Comparison of ENCODE assay signal across 7 mouse cellular contexts in the genomic region with DNA sequence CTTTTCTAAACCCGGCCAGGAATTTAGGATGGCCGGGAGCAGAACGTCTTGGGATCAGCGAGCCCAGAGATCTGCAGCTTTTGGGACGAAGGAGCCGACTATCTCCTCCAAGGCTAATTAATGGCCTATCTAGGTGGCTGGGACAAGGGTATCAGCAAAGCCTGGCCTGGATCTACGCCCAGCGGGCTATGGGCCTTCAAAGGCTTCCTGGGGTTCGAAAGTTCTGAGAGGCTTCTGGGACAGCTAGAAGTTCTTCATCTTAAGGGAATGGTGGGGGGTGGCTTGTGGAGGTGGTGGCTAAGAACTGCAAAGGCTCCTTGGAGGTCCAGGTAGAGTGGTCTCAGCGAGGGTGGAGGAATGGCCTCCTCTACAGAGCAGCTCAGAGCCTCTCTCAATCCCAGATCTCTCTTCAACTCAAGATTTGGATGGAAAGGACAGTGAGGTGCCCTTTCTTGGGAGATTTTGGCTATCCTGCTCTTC. TPM values are rescaled to one million over a fixed set of nuclear protein-coding genes. Genes with fewer than 3 reads are reported as not detected.
A peak's percentile ranks its signal among the peaks of the same experiment; 100 is the strongest.
DNase-seq lines count a peak whose midpoint lies in the region; ATAC-seq and TF ChIP-seq lines count a peak whose summit lies in the region.

No protein-coding gene starts in this region.

- H3K4me1 ChIP-seq in E14TG2a.4 (replicated peaks; ENCODE audit: low read depth, low read length): peaks cover 71% of the 10 kb centered on the region
- peaks cover 31% of the 10 kb centered on the region for H3K4me1 ChIP-seq in forebrain, embryonic 16.5 days (replicated peaks; ENCODE audit: control insufficient read depth, insufficient read depth, low read length)
- H3K4me1 ChIP-seq in hindbrain, embryonic 13.5 days (replicated peaks): peaks cover 44% of the 10 kb centered on the region
- H3K4me1 ChIP-seq in liver, embryonic 14.5 days (replicated peaks; ENCODE audit: control insufficient read depth in 2 of 2, insufficient read depth in 2 of 2, low read length in 1 of 2): peaks cover 0 to 3% of the 10 kb centered on the region in 2 experiments; a peak in 2 of 4 replicates
- peaks cover 11% of the 10 kb centered on the region for H3K4me1 ChIP-seq in neural tube, embryonic 14.5 days (ENCODE audit: control insufficient read depth, insufficient read depth, low read length)

- H3K4me2 ChIP-seq in forebrain, embryonic 16.5 days (ENCODE audit: low read length): peak overlapping the region; percentile 69
- peak overlapping the region; percentile 92 for H3K4me2 ChIP-seq in hindbrain, embryonic 13.5 days
- peak overlapping the region; percentile 71 for H3K4me2 ChIP-seq in liver, embryonic 14.5 days (ENCODE audit: low read depth)
- peak overlapping the region; percentile 87 for H3K4me2 ChIP-seq in neural tube, embryonic 14.5 days (ENCODE audit: low read depth, low read length)

- TF ChIP-seq EP300 in liver, embryonic 14.5 days (IDR thresholded peaks at IDR 0.05; ENCODE audit: low read depth): no peak

- peak; percentile 71 for DNase-seq in MN1 (ENCODE audit: low spot score)
- no peak for DNase-seq in liver, embryonic 14.5 days (ENCODE audit: low read depth in 3 of 3, low spot score in 3 of 3)
- no peak for DNase-seq in cerebellum, adult 11 months

- no peaks in the 10 kb centered on the region for H3K9me3 ChIP-seq in E14TG2a.4 (ENCODE audit: low read length)
- H3K9me3 ChIP-seq in forebrain, embryonic 16.5 days (ENCODE audit: control insufficient read depth, low read length): no peaks in the 10 kb centered on the region
- no peaks in the 10 kb centered on the region for H3K9me3 ChIP-seq in hindbrain, embryonic 13.5 days
- H3K9me3 ChIP-seq in liver, embryonic 14.5 days (ENCODE audit: control insufficient read depth, low read length): no peaks in the 10 kb centered on the region
- no peaks in the 10 kb centered on the region for H3K9me3 ChIP-seq in neural tube, embryonic 14.5 days (ENCODE audit: control insufficient read depth, low read length)

- TF ChIP-seq CTCF in E14TG2a.4 (conservative IDR thresholded peaks at IDR 0.05; ENCODE audit: low read length): no peak
- TF ChIP-seq CTCF in liver, embryonic 14.5 days (IDR thresholded peaks at IDR 0.05; ENCODE audit: low read depth): no peak

- WGBS in forebrain, embryonic 16.5 days: 3% methylated on average over 10 of the region's 10 CpGs
- WGBS in hindbrain, embryonic 13.5 days: 1% methylated on average over 10 of the region's 10 CpGs
- WGBS in liver, embryonic 14.5 days (ENCODE audit: insufficient replicate concordance): 10% methylated on average over 10 of the region's 10 CpGs
- WGBS in neural tube, embryonic 14.5 days: 3% methylated on average over 10 of the region's 10 CpGs

- H3K9ac ChIP-seq in forebrain, embryonic 16.5 days (replicated peaks; ENCODE audit: low read depth, low read length): peak overlapping the region; percentile 61; the same call in 1 of the 2 replicates
- peak overlapping the region; percentile 80 for H3K9ac ChIP-seq in hindbrain, embryonic 13.5 days
- H3K9ac ChIP-seq in liver, embryonic 14.5 days (replicated peaks): no peak overlapping the region
- H3K9ac ChIP-seq in neural tube, embryonic 14.5 days (replicated peaks; ENCODE audit: low read depth, low read length): 0 out of 2 replicates have a peak overlapping the region, but pooled peaks have one; percentile 64

- peak overlapping the region; percentile 66; the same call in 1 of the 2 replicates for H3K27ac ChIP-seq in forebrain, embryonic 16.5 days (ENCODE audit: low read length)
- H3K27ac ChIP-seq in hindbrain, embryonic 13.5 days: peak overlapping the region; percentile 87
- no peak overlapping the region for H3K27ac ChIP-seq in liver, embryonic 14.5 days
- peak overlapping the region; percentile 11; the same call in 1 of the 2 replicates for H3K27ac ChIP-seq in neural tube, embryonic 14.5 days (ENCODE audit: low read depth, low read length)

- peaks cover 23% of the 10 kb centered on the region for H3K27me3 ChIP-seq in E14TG2a.4 (ENCODE audit: insufficient read depth, low read length)
- no peaks in the 10 kb centered on the region for H3K27me3 ChIP-seq in forebrain, embryonic 16.5 days (replicated peaks; ENCODE audit: control insufficient read depth, insufficient read depth, low read length)
- H3K27me3 ChIP-seq in hindbrain, embryonic 13.5 days: peaks cover 39% of the 10 kb centered on the region
- H3K27me3 ChIP-seq in liver, embryonic 14.5 days (ENCODE audit: control insufficient read depth, insufficient read depth, low read length): peaks cover 53% of the 10 kb centered on the region
- H3K27me3 ChIP-seq in neural tube, embryonic 14.5 days (ENCODE audit: control insufficient read depth, insufficient read depth, low read length): no peaks in the 10 kb centered on the region

- no peak for ATAC-seq in forebrain, embryonic 16.5 days
- ATAC-seq in hindbrain, embryonic 13.5 days (ENCODE audit: low FRiP score): 0 out of 2 replicates have a peak, but pooled peaks have one; percentile 9
- no peak for ATAC-seq in liver, embryonic 14.5 days (ENCODE audit: insufficient read depth)
- ATAC-seq in neural tube, embryonic 14.5 days (ENCODE audit: low read depth): 0 out of 2 replicates have a peak, but pooled peaks have one; percentile 5

- H3K4me3 ChIP-seq in E14TG2a.4 (replicated peaks; ENCODE audit: low read length): peak overlapping the region; percentile 84
- peak overlapping the region; percentile 49 for H3K4me3 ChIP-seq in forebrain, embryonic 16.5 days (replicated peaks; ENCODE audit: low read length)
- H3K4me3 ChIP-seq in hindbrain, embryonic 13.5 days: peak overlapping the region; percentile 63
- peak overlapping the region; percentile 38 to 53; a peak in 3 of 4 replicates for H3K4me3 ChIP-seq in liver, embryonic 14.5 days (ENCODE audit: insufficient read depth in 1 of 2, low read depth in 2 of 2, low read length in 2 of 2)
- peak overlapping the region; percentile 50 for H3K4me3 ChIP-seq in neural tube, embryonic 14.5 days (ENCODE audit: low read depth, low read length)

- peaks cover 26% of the 10 kb centered on the region for H3K36me3 ChIP-seq in E14TG2a.4 (ENCODE audit: insufficient read depth, low read length)
- H3K36me3 ChIP-seq in forebrain, embryonic 16.5 days (ENCODE audit: control insufficient read depth, insufficient read depth): no peaks in the 10 kb centered on the region
- no peaks in the 10 kb centered on the region for H3K36me3 ChIP-seq in hindbrain, embryonic 13.5 days
- no peaks in the 10 kb centered on the region for H3K36me3 ChIP-seq in liver, embryonic 14.5 days (replicated peaks; ENCODE audit: control insufficient read depth, insufficient read depth, low read depth)
- no peaks in the 10 kb centered on the region for H3K36me3 ChIP-seq in neural tube, embryonic 14.5 days (ENCODE audit: control insufficient read depth, insufficient read depth, low read length)

RNA-seq across cellular contexts. Expression of a gene that starts 1.1 kb away (rescaled TPM):
- polyA plus RNA-seq in forebrain, embryonic 16.5 days (2015; fragmentation: Nextera tagmentation; extraction: Ambion mirVana): 11.7 and 12.3 TPM in 2 replicates
- polyA plus RNA-seq in hindbrain, embryonic 13.5 days (2015; fragmentation: Nextera tagmentation; extraction: Ambion mirVana): 10.8 and 12.0 TPM in 2 replicates
- polyA plus RNA-seq in liver, embryonic 14.5 days (2012; rRNA removed): 0.89 and 1.0 TPM in 2 replicates
- polyA plus RNA-seq in liver, embryonic 14.5 days (2014; fragmentation: Nextera tagmentation; extraction: Ambion mirVana): 0.33 and 0.66 TPM in 2 replicates
- polyA plus RNA-seq in neural tube, embryonic 14.5 days (2014; fragmentation: Nextera tagmentation; extraction: Ambion mirVana): 5.5 and 10.4 TPM in 2 replicates

RNA-seq across cellular contexts. Expression of a gene that starts 29.8 kb away (rescaled TPM):
- polyA plus RNA-seq in forebrain, embryonic 16.5 days (2015; fragmentation: Nextera tagmentation; extraction: Ambion mirVana): 11.3 and 13.2 TPM in 2 replicates
- 11.7 and 11.9 TPM in 2 replicates for polyA plus RNA-seq in hindbrain, embryonic 13.5 days (2015; fragmentation: Nextera tagmentation; extraction: Ambion mirVana)
- 1.7 and 1.9 TPM in 2 replicates for polyA plus RNA-seq in liver, embryonic 14.5 days (2012; rRNA removed)
- 1.2 and 1.4 TPM in 2 replicates for polyA plus RNA-seq in liver, embryonic 14.5 days (2014; fragmentation: Nextera tagmentation; extraction: Ambion mirVana)
- polyA plus RNA-seq in neural tube, embryonic 14.5 days (2014; fragmentation: Nextera tagmentation; extraction: Ambion mirVana): 5.8 and 10.2 TPM in 2 replicates

RNA-seq across cellular contexts. Expression of a gene that starts 35.4 kb away (rescaled TPM):
- polyA plus RNA-seq in forebrain, embryonic 16.5 days (2015; fragmentation: Nextera tagmentation; extraction: Ambion mirVana): 2.7 and 3.2 TPM in 2 replicates
- polyA plus RNA-seq in hindbrain, embryonic 13.5 days (2015; fragmentation: Nextera tagmentation; extraction: Ambion mirVana): 2.6 and 3.7 TPM in 2 replicates
- 13.1 and 15.1 TPM in 2 replicates for polyA plus RNA-seq in liver, embryonic 14.5 days (2012; rRNA removed)
- polyA plus RNA-seq in liver, embryonic 14.5 days (2014; fragmentation: Nextera tagmentation; extraction: Ambion mirVana): 18.2 and 22.0 TPM in 2 replicates
- 1.9 and 2.2 TPM in 2 replicates for polyA plus RNA-seq in neural tube, embryonic 14.5 days (2014; fragmentation: Nextera tagmentation; extraction: Ambion mirVana)

RNA-seq across cellular contexts. Expression of a gene that starts 40.1 kb away (rescaled TPM):
- 3.2 and 3.7 TPM in 2 replicates for polyA plus RNA-seq in forebrain, embryonic 16.5 days (2015; fragmentation: Nextera tagmentation; extraction: Ambion mirVana)
- polyA plus RNA-seq in hindbrain, embryonic 13.5 days (2015; fragmentation: Nextera tagmentation; extraction: Ambion mirVana): 5.3 and 6.0 TPM in 2 replicates
- 0.88 and 1.0 TPM in 2 replicates for polyA plus RNA-seq in liver, embryonic 14.5 days (2012; rRNA removed)
- 0.66 and 1.2 TPM in 2 replicates for polyA plus RNA-seq in liver, embryonic 14.5 days (2014; fragmentation: Nextera tagmentation; extraction: Ambion mirVana)
- polyA plus RNA-seq in neural tube, embryonic 14.5 days (2014; fragmentation: Nextera tagmentation; extraction: Ambion mirVana): 1.9 and 3.9 TPM in 2 replicates

RNA-seq across cellular contexts. Expression of a gene that starts 58.3 kb away (rescaled TPM):
- 0.24 and 0.25 TPM in 2 replicates for polyA plus RNA-seq in forebrain, embryonic 16.5 days (2015; fragmentation: Nextera tagmentation; extraction: Ambion mirVana)
- polyA plus RNA-seq in hindbrain, embryonic 13.5 days (2015; fragmentation: Nextera tagmentation; extraction: Ambion mirVana): 0.32 and 0.74 TPM in 2 replicates
- polyA plus RNA-seq in liver, embryonic 14.5 days (2012; rRNA removed): 2.9 and 3.3 TPM in 2 replicates
- 1.7 and 2.7 TPM in 2 replicates for polyA plus RNA-seq in liver, embryonic 14.5 days (2014; fragmentation: Nextera tagmentation; extraction: Ambion mirVana)
- 0.19 and 0.24 TPM in 2 replicates for polyA plus RNA-seq in neural tube, embryonic 14.5 days (2014; fragmentation: Nextera tagmentation; extraction: Ambion mirVana)

Comparison
In these comparisons a context has a peak if more than half of its experiments do, and no peak if none do; other contexts are left out.
1. ATAC-seq: peak in hindbrain, embryonic 13.5 days (single experiment) and neural tube, embryonic 14.5 days (single experiment); none in forebrain, embryonic 16.5 days (single experiment) and liver, embryonic 14.5 days (single experiment).
2. Peak in every context shown above with its lines, with median percentiles within 50 percentile points of each other: H3K4me3 ChIP-seq and H3K4me2 ChIP-seq.